Mouse (Mus musculus) ES-CJ7 (cell line): ENCODE results near the gene Spats2l.
A peak's percentile ranks its signal among the peaks of the same experiment; 100 is the strongest.

Experiments
- DNase-seq: peaks from one replicate; pipeline ENCODE4 v3.0.0; 2011; ENCODE audit warnings: low read depth, low spot score

Gene Spats2l

DNA sequence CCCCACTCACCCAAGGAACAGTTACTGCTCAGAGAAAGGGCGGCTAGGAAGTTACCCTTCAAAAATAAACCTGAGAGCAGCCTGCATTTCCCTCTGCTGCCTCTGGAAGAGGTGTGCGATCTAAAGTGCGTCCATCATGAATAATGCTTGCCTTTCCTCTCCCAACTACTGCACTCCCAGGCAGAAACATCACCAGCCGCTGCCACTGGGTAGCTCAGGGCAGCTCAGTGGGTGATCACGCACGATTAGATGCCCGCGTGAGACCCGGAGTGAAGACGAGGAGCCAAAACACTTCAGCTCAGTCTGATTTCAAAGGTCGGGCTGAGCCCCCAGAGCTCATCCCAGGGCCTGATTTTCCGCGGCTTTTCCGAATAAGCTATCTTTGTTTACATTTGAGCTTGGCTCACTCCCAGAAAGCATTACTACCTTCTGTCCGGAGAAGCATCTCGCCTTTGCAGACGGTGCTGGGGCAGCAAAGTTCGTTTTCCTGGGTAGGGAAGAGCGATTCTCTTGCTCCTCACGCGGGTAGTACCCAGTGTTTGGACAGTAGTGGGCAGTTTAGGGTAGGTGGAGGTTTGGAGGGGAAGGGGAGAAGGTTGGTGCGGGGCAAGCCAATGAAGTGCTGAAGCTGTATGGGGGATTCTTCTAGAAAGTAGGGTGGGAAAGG lies at the start of gene Spats2l:
Gene Spats2l (plus strand): TSS at position 162 of the 667 bp plus-strand sequence.
- peak; percentile 82 for DNase-seq

DNA sequence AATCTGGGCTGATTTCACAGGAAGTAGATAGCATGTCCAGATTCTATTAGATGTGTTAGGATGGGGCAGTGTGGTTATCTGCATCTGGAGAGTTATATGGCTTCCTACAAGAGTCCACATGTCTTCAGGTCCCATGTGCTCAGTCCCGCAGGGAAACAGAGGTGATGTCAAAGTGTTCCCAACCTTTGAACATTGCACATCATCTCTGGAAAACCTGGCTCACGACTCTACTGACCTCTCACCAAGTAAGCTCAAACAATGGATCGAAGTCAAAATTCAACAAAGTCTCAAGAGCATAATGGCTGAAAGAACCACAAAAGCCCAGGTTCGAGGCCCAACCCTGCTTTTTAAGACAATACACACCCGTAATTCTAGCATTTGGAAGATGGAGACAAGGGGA lies 48.7 kb upstream of the Spats2l start:
- DNase-seq, result no peak

DNA sequence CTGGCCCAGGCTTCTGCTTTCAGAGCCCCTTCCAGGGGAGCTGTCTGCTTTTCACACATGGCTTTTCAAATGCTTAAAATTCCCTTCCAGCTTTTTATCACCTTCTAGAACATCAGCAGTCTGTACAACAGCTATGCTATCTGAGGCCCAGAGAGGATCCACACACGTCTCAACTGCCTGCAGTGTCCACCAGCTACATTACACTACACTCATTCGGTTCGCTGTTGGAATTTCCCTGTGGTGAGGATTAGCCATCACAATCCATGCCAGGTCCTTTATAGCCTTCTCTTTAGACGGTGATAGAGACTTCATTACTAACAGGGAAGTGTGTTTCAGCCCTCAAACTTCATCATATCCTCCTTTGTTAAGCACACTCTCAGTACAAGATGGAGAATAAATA lies 38.1 kb upstream of the Spats2l start:
- DNase-seq, result no peak

DNA sequence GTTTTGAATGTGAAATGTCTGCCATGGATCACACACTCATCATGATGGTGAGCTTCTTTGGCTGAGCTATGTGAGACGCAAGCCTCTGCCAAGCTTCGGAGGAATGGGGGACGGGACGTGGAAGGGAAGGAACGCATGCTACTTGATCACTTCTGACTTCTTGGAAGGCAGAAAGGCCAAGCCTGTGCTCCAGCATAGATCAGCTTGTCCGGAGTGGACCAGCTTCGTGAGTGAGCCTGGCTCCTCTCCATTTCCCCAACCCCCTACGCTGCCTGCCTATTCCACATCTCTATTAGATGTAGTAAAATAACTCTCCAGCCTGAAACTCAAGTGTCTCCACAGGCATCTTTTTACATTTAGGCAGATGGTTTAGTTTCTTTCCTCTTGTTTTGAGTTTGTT lies 32.2 kb upstream of the Spats2l start:
- no peak for DNase-seq

DNA sequence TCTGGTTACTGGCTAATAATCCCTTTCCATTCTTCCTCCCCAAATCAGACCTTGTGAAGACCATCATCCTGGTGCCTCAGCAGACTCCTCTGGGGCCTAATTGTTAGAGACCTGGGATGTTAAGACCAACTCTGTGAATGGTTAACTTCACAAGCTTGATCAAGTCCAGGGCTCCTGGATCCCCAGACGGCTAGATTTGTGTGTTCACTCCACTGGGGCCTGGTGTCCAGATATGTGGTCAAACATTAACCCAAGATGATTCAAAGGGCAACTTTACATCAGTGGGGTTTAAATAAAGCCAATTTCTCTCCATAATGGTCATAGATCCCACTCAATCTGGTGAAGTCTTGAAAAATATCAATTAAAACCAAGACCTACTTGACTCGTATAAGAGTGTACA lies 31.7 kb upstream of the Spats2l start:
- no peak for DNase-seq

DNA sequence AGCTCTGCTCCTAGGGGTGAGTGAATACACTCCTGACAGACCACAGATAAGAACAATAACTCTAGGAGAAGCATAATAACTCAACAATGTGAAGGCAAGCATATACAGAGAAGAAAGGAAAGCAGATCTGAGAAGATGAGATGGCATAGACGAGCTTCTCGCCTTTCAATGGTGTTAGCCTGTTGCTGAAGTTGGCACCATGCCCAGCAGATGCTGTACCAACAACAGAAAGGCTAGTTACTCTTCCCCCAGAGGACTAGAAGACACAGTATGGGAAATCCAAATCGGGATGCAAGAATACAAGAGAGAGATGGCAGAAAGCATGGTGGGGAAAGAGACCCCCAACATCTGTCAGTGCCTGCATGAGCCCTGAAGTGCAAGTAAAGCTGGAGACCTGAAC lies 22.2 kb upstream of the Spats2l start:
- no peak for DNase-seq

DNA sequence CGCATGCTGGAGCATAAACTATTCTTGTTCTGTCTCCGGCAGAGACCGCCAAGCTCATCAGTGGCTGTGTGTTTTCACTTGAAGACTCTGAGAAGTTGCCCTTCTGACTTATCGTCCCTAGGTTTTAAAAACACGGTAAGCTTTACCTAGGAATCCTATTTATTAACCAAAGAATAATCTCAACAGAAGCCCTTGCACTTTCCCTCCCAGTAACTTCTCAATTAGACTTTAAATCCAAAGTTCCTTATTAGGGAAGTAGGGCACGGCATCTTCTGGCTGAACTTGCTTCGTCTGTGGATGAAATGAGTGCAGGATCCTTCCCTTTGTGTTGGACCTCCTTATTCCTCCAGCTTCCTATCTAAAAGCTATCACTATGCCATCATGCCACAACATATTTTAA lies 7.6 kb upstream of the Spats2l start:
- no peak for DNase-seq

DNA sequence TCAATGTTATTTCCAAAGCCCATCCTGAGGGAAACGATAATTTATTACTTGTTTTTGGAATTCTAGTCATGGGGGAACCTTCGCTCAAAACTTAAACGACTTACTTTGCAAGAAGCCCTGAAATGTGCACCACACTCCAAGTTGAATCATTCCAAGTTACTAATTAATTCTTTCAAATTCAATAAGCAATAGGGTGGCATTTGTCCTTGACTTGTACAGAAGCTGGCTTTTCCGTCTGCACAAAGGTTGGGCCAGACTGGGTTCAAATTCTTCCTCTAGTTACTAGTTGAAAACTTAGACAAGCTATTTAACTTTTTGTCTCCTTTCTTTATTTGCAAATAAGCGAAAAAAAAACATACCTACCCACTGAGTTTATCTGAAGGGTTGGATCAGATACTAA lies 636 bp upstream of the Spats2l start:
- no peak for DNase-seq

DNA sequence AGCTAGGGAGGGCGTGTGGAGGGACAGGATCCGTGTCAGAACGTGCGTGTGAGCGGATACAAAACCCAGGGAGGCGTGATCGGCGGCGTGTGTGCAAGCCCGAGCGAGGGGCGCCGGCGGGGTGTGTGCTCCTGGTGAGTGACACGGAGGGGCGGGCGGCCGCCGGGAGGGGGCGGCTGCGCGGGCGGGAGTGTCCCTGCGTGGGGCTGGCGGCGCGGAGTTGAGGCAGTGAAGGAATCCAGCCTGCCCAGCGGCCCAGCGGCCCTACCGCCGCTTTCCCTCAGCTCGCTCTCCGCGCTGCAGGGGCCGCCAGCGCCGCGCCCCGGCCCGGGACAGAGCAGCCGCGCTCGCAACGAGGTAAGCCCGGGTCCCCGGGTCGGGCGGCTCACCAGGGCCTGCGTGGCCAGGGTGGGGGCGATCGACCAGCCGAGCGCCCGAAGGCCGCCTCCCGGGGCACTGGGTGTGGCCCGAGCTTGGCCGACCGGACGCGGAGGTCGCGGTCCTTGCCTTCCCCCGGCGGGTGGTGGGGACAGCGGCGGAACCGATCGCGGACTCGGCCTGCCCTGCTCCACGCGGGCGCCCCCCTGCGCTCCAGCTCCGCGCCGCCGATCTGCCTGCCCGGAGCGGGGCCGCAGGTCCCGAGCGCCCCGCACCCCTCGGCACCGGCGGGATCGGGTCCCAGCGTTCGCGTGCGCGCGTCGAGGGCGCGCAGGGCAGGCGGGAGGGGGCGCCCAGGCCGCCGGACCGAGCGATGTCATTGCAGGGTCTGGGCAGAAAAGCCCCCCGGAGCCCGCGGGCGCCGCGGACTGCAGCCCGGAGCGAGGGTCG lies 920 bp downstream of the Spats2l start:
- DNase-seq, result peak; percentile 56

DNA sequence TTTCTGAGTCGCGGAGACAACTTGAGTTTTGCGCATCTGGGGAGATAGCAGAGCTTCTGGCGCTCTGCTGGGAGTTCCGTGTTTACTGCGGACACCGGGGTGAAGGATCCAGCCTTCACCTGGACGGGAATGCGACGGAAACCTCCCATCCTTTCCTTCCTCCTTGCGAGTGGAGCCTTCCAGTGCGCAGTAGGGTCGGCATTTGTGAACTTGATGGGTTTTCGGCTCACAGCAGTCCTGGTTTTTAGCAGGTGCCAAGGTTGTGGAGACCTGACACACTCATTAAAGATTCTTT lies 1.5 kb downstream of the Spats2l start:
- peak; percentile 54 for DNase-seq

DNA sequence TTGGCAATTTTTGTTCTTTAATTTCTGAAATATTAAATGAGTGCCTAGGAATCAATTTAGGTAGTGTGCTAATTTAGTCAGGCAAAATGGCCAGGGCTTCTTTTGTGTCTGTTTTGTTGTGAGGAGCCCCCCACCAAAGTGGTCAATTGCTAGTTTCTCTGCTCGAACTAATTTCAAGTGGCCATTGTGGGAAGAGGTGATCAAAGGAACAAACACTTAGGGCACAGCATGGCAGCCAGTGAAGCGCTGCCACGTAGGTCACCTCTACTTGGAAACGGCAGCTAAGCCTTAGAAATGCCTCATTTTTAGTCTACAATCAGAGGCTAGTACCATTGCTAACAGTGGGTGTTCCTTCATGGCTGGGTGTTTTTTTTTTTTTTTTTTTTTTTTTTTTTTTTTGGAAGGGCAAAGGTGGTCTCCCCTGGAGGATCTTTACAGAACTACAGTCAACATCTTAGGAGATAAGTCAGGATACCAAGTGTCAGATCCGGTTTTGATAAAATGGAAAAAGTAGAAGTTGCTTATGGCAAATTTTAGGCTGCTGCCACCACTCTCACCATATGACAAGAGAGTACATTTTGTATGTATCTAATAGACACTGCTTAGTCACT lies 2.8 kb downstream of the Spats2l start:
- DNase-seq, result peak; percentile 25

DNA sequence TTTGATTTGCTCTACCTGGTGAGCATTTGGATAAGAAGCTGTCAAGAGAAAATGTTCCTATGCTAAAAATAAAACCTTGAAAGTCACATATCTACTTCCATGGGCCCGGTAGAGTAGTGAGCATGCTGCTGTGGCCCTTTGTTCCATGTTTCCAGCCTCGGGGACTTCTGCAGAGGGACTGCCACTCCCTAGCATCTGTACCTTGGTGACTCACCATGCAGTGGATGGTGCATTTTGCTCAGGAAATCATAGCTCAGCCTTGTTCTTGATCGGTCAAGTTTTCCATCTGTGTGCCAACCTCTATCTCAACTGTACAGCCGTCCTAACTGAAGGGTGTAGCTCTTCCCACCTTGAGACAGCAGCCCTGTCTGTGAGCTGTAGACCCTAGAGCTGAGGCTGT lies 10.3 kb downstream of the Spats2l start:
- no peak for DNase-seq

DNA sequence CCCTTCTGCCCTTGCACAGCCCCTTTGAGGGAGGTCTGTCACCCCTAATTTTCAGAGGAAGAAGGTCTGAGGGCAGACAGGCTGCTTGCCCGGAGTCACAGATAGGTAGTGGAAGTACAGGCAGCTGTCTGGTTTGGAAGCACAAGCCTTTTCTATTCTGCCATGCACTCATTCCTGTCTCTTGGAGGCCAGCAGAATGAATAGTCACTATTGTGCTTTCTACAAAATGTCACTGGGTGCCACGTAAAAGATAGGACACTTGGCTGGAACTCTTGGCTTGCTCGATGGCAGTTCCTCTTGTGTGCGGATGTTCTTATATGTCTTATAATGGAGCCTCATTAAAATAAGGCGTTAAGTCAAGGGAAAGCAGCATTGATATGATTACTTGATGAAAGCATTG lies 15.9 kb downstream of the Spats2l start:
- no peak for DNase-seq

DNA sequence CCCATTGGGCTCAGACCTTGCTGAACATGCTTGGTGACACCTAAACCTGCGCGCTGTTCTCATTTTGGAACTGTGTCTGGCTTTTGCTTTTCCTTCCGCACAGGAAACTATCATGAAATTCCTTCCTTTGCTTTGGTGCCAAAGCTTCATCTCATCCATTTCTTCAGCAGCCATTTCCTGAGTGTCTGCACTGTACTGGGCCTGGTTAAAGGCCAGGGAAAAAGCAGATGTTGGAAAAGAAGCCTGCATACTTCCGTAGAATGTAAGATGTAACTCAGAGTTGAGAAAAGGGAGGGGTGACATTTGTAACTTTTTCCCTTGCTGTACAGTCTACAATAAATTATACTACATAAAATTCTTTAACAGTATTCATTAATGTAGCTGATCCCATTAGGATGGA lies 18.2 kb downstream of the Spats2l start:
- DNase-seq, result no peak

DNA sequence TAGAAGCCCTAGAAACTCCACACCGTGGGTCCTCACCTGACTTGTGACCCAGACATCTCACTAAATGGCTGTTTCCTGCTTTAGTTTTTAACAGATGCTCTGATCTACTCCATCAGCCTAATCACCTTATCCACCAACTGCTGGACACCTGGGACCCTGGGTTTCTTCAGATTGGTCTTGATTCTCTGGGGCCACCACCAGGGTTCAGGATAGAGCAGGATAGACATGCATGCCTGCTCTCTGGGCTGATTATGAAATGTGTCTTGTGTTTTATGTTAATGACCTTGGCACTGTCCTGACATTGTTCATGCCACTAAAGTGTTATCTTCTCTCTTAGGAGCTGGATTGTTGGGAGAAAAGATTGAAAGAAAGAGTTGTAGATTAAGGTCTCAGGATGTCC lies 21.9 kb downstream of the Spats2l start:
- DNase-seq, result no peak

DNA sequence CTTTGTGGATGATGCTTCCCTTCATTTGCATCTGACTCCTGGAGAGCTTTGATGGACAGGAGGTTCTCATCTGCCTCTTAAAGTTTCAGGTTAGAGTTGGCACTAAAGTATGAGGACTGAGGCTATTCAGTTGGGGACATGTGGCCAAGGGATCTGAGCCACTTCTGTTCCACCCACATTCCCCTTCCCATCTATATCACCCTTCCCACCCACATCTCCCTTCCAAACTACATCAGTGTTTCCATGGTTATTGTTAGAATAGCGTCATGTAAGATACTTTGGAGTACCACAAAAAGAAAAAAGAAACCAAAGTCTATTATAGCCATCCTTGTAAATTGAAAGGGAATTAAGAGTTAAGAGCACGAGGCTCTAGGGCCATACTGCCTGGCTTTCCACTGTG lies 25.4 kb downstream of the Spats2l start:
- DNase-seq, result no peak

DNA sequence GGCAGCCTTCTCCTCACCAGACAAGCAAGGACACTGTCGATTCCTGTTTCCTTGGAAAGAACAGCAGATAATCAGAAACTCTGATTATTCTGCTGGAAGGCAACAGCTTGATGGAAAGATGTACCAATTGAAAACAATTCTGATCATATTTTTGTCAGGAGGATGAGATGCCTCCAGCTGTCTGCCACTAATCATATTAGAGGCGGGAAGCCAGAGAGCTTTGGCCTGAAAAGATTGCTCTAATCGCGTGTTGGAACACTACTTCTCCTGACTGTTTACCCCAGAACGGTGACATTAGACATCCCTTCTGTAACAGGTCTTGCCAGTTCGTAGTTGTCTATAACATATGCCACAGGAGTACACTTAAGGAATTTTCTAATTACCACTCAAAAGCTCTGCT lies 26.9 kb downstream of the Spats2l start:
- no peak for DNase-seq

DNA sequence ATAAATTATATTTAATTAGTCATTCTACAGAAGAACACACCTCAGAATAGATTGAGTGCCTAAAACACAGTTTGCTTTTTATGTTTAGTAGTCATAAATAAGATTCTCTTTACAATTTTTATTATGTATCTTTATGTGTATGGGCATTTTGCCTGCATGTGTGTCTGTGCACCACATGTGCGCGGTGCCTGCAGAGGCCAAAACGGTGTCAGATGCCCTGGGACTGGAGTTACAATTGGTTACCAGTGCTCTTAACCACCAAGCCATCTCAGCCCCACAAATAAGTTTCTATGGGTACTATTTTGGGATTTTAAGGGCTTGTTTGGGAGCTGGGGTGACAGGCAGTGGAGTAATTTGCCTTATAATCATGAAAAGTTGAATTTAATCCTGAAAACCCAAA lies 32.2 kb downstream of the Spats2l start:
- DNase-seq, result no peak

DNA sequence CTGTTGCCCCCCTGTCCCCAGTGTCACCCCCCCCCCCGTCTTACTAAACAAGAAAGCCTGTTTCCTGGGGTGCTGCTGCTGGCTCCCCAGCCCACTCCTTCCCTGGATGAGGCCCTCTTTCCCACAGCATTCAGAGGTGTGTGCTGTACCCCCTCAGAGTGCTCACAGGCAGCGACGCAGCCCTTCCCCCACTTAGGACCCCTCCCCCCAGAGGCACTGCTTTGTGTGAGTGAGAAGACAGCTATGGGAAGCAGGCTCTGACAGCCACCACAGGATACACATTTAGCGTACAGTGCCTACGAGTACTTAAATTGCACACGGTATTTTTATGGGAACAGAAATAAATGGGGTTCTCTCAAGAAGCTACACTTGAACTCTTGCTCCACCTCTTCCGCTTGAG lies 33.9 kb downstream of the Spats2l start:
- DNase-seq, result no peak

DNA sequence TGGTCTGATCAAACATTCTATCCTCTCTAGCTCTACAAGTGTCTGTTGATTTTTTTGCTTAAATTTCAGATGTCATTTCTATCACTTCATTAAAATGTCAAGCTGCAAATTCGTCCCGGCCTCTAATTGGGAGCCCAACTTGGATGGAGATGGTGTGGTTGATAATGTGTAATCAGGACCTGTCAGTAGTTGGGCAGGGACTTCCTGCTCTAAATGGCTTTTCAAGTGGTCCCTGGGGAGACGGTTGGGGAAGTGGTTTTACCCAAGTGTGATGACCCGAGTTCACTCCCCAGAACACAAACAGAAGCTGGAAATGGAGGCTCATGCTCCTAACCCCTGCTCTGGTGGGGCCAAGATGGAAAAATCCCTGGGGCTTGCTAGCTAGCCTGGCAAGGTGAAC lies 36.3 kb downstream of the Spats2l start:
- no peak for DNase-seq

DNA sequence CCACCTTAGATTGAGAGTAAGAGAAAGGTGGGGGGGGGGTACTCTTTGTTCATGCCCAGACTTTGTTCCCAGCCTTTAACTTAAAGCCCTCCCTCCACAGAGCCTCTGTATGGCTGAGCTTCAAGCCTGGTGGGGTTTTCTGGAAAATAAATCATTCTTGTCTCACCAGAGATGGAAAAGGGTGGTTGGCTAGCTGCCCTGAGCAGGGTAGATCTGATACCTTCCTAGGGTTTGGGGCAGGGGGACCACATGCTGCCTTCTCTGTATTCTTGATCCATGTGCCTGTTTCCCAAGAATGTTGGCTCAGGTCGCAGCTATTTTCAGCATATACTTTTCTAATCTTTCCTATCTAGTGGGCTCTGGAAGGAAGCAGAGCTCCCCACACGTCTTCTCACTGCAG lies 43.1 kb downstream of the Spats2l start:
- no peak for DNase-seq

DNA sequence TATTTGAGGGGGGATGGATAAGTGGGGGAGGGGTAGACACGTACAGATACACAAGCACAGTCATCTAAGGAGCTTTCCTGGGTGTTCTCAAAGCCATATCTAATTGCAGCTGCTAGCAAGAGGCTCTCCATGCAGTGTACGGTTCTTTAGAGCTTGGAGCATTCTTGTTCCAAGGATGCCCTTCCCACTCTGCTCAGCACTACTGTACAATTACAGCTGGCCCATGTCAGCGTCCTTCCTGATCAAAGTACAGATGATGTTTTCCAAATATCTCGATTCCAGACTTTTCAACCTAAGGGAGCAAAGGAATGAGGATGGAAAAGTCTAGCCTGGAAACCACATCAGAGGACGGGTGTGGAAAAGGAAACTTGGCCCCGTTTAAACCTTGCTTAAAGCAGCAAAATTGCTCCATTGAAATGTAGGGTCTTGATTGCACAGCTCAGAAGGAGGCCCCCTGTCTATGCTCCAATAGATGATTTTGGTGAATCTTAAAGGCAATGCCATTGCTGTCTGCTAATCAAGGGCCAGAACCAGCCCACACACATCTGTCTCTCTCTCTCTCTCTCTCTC lies 46.6 kb downstream of the Spats2l start:
- no peak for DNase-seq
